Mouse (Mus musculus): ENCODE data around the gene Fam107b. TPM values are rescaled to one million over a fixed set of nuclear protein-coding genes. Genes with fewer than 3 reads are reported as not detected.

Gene Fam107b
- polyA plus RNA-seq, 1 experiment, result 25.9 TPM

DNA sequence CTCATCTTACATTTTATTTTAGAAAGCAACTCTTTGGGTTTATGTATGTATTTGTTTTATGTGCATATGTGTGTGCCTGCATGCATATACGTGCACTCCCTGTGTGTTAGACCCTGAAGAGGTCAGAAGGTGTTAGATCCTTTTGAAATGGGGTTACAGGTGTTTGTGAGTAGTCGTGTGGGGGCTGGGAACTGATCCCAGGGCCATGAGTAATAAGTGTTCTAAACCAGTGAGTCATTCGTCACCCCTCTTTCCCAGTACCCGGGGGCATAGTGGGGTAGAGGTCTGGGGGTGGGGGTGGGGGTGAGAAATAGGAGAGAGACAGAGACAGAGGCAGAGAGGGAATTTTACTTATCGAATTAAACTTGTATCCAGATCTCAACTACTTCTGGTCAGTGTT lies 87.1 kb downstream of the Fam107b start:
- H3K36me3 ChIP-seq (ENCODE audit: control insufficient read depth, insufficient read depth, low read length), result no peaks in the 10 kb centered on the region
- TF ChIP-seq CTCF (IDR thresholded peaks at IDR 0.05; ENCODE audit: extremely low read depth, insufficient read depth, insufficient read length, insufficient replicate concordance) (no peak), POLR2A (IDR thresholded peaks at IDR 0.05; ENCODE audit: low read depth, low read length) (no peak)
- peak overlapping the region; percentile 72 for H3K27ac ChIP-seq (ENCODE audit: insufficient read depth, low read length)
- no peak overlapping the region for H3K4me3 ChIP-seq (ENCODE audit: extremely low read depth, insufficient read depth, insufficient read length)
- 10% methylated on average over 5 of the region's 5 CpGs for WGBS
- DNase-seq (ENCODE audit: low read depth in 1 of 2, low spot score in 2 of 2), result peak in 1 of 2 experiments; percentile 13
- peaks cover 28% of the 10 kb centered on the region; the same call in 1 of the 2 replicates for H3K4me1 ChIP-seq (ENCODE audit: control insufficient read depth, insufficient read depth, insufficient read length)
- no peaks in the 10 kb centered on the region for H3K27me3 ChIP-seq (ENCODE audit: control insufficient read depth, insufficient read depth, low read length)

GRCm38 (mm10) chr2:3657811-3658730 lies 87.8 kb downstream of the Fam107b start:
- TF ChIP-seq CTCF (IDR thresholded peaks at IDR 0.05; ENCODE audit: extremely low read depth, insufficient read depth, insufficient read length, insufficient replicate concordance) (no peak), POLR2A (IDR thresholded peaks at IDR 0.05; ENCODE audit: low read depth, low read length) (no peak)
- Histone ChIP-seq H3K4me1 (ENCODE audit: control insufficient read depth, insufficient read depth, insufficient read length) (peaks cover 28% of the 10 kb centered on the region; the same call in 1 of the 2 replicates), H3K27ac (ENCODE audit: insufficient read depth, low read length) (peak overlapping the region; percentile 92), H3K27me3 (ENCODE audit: control insufficient read depth, insufficient read depth, low read length) (no peaks in the 10 kb centered on the region), H3K4me3 (ENCODE audit: extremely low read depth, insufficient read depth, insufficient read length) (no peak overlapping the region), H3K36me3 (ENCODE audit: control insufficient read depth, insufficient read depth, low read length) (no peaks in the 10 kb centered on the region)
- WGBS, result 17% methylated on average over 11 of the region's 11 CpGs
- DNase-seq (ENCODE audit: low read depth in 1 of 2, low spot score in 2 of 2), result peak; percentile 82 to 89

GRCm38 (mm10) chr2:3658900-3659299 lies 88.6 kb downstream of the Fam107b start:
- TF ChIP-seq CTCF (IDR thresholded peaks at IDR 0.05; ENCODE audit: extremely low read depth, insufficient read depth, insufficient read length, insufficient replicate concordance) (no peak), POLR2A (IDR thresholded peaks at IDR 0.05; ENCODE audit: low read depth, low read length) (no peak)
- peaks cover 28% of the 10 kb centered on the region; the same call in 1 of the 2 replicates for H3K4me1 ChIP-seq (ENCODE audit: control insufficient read depth, insufficient read depth, insufficient read length)
- H3K4me3 ChIP-seq (ENCODE audit: extremely low read depth, insufficient read depth, insufficient read length), result no peak overlapping the region
- no peak for DNase-seq (ENCODE audit: low read depth in 1 of 2, low spot score in 2 of 2)
- H3K36me3 ChIP-seq (ENCODE audit: control insufficient read depth, insufficient read depth, low read length), result no peaks in the 10 kb centered on the region
- no peaks in the 10 kb centered on the region for H3K27me3 ChIP-seq (ENCODE audit: control insufficient read depth, insufficient read depth, low read length)
- peak overlapping the region; percentile 92 for H3K27ac ChIP-seq (ENCODE audit: insufficient read depth, low read length)
- 29% methylated on average over 4 of the region's 4 CpGs for WGBS

DNA sequence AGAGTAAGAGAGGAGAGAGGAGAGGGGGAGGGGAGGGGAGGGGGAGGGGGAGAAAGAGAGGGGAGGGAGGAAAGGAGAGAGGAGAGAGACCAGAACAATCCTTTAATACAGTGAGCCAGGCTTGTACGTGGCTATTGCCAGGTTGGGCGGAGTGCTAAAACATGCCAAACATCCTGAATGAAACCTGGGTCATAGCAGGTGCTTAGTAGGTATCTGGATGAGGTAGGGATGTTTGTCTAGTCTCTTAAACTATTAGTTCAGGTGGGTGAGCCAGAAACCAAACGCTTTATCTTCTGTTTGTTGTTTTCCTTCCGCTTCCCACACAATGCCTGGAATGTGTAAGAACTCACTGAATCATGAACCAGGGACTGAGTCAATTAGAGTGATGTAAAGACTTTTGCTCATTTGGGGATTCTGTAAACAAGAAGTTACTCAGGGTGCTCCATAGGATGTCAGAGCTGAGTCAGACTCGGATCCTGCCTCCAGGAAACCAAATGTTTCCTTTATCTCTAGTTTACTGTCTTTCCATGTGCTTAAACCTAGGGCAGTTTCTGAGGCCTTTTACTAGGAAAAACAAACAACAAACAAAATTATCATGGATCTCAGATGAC lies 89.1 kb downstream of the Fam107b start:
- DNase-seq (ENCODE audit: low read depth in 1 of 2, low spot score in 2 of 2), result no peak
- TF ChIP-seq CTCF (IDR thresholded peaks at IDR 0.05; ENCODE audit: extremely low read depth, insufficient read depth, insufficient read length, insufficient replicate concordance) (no peak), POLR2A (IDR thresholded peaks at IDR 0.05; ENCODE audit: low read depth, low read length) (no peak)
- H3K36me3 ChIP-seq (ENCODE audit: control insufficient read depth, insufficient read depth, low read length), result no peaks in the 10 kb centered on the region
- no peak overlapping the region for H3K4me3 ChIP-seq (ENCODE audit: extremely low read depth, insufficient read depth, insufficient read length)
- WGBS, result 46% methylated on average over 5 of the region's 5 CpGs
- H3K27ac ChIP-seq (ENCODE audit: insufficient read depth, low read length), result no peak overlapping the region; the same call in 1 of the 2 replicates
- H3K27me3 ChIP-seq (ENCODE audit: control insufficient read depth, insufficient read depth, low read length), result no peaks in the 10 kb centered on the region
- peaks cover 28% of the 10 kb centered on the region; the same call in 1 of the 2 replicates for H3K4me1 ChIP-seq (ENCODE audit: control insufficient read depth, insufficient read depth, insufficient read length)

DNA sequence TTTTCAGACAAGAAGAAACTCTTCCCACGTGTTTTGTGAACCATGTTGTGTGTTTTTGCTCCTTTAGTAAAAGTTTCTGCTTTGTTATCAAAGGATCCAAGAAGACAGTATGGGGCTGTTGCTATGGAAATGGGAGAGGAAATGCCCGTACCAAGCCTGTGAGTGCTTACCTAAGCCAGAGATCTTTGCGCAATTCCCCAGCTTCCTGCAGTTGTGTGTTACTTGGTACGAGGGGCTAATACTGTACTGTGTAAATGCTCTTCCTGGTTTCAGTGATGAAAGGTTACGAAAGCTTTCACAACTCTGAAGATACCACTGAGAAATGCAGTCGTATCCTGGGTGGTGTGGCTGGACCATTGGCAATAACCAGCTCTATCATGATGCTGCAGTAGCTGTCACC lies 93.8 kb downstream of the Fam107b start:
- DNase-seq (ENCODE audit: low read depth in 1 of 2, low spot score in 2 of 2), result no peak
- no peaks in the 10 kb centered on the region for H3K27me3 ChIP-seq (ENCODE audit: control insufficient read depth, insufficient read depth, low read length)
- peaks cover 13% of the 10 kb centered on the region; the same call in 1 of the 2 replicates for H3K4me1 ChIP-seq (ENCODE audit: control insufficient read depth, insufficient read depth, insufficient read length)
- H3K27ac ChIP-seq (ENCODE audit: insufficient read depth, low read length), result no peak overlapping the region
- TF ChIP-seq POLR2A (IDR thresholded peaks at IDR 0.05; ENCODE audit: low read depth, low read length) (no peak), CTCF (IDR thresholded peaks at IDR 0.05; ENCODE audit: extremely low read depth, insufficient read depth, insufficient read length, insufficient replicate concordance) (no peak)
- H3K36me3 ChIP-seq (ENCODE audit: control insufficient read depth, insufficient read depth, low read length), result no peaks in the 10 kb centered on the region
- WGBS, result 35% methylated on average over 6 of the region's 6 CpGs
- H3K4me3 ChIP-seq (ENCODE audit: extremely low read depth, insufficient read depth, insufficient read length), result no peak overlapping the region

DNA sequence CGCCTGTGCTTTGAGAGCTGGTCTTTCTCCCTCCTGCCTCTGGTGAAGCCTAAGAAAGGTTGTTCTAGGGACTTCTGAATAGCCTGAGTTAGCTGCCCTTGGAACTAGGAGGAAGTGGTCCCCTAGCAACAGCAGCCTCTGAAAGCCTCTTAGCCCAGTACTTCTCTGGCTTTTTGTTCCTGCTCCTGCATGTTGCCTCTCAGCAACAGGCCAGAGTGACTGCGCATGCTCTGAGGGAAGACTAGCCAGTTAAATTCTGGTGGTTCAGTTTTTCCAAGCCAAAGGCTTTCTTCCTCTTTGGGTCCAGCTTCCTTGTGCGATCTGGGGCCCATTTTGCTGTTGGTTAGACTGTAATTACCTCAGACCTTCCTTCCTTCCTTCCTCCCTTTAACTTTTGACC lies 98.4 kb downstream of the Fam107b start:
- H3K27ac ChIP-seq (ENCODE audit: insufficient read depth, low read length), result peak overlapping the region; percentile 58; the same call in 1 of the 2 replicates
- DNase-seq (ENCODE audit: low read depth in 1 of 2, low spot score in 2 of 2), result peak in 1 of 2 experiments; percentile 32

More for the DNA sequence above, 98.4 kb downstream of the Fam107b start:
- H3K36me3 ChIP-seq (ENCODE audit: control insufficient read depth, insufficient read depth, low read length), result no peaks in the 10 kb centered on the region
- no peaks in the 10 kb centered on the region for H3K27me3 ChIP-seq (ENCODE audit: control insufficient read depth, insufficient read depth, low read length)
- WGBS, result 41% methylated on average over 3 of the region's 3 CpGs
- no peak overlapping the region for H3K4me3 ChIP-seq (ENCODE audit: extremely low read depth, insufficient read depth, insufficient read length)
- peaks cover 5% of the 10 kb centered on the region; the same call in 1 of the 2 replicates for H3K4me1 ChIP-seq (ENCODE audit: control insufficient read depth, insufficient read depth, insufficient read length)
- TF ChIP-seq POLR2A (IDR thresholded peaks at IDR 0.05; ENCODE audit: low read depth, low read length) (no peak), CTCF (IDR thresholded peaks at IDR 0.05; ENCODE audit: extremely low read depth, insufficient read depth, insufficient read length, insufficient replicate concordance) (no peak)
